Mouse (Mus musculus): Measurements from ENCODE around the gene Glis2. TPM values are rescaled to one million over a fixed set of nuclear protein-coding genes. Genes with fewer than 3 reads are reported as not detected.

Gene Glis2
- polyA plus RNA-seq, 1 experiment from 2014 or later = 22.2 TPM

GRCm38 (mm10) chr16:4585642-4586530 is 8.6 kb upstream of the Glis2 start:
- Histone ChIP-seq H3K9me3 (no peaks in the 10 kb centered on the region), H3K4me2 (peak overlapping the region; percentile 66), H3K4me1 (replicated peaks) (peaks cover 16% of the 10 kb centered on the region), H3K36me3 (peaks cover 6% of the 10 kb centered on the region), H3K4me3 (peak overlapping the region; percentile 50), H3K9ac (peak overlapping the region; percentile 70), H3K27me3 (no peaks in the 10 kb centered on the region), H3K27ac (replicated peaks) (peak overlapping the region; percentile 82)
- 10% methylated on average over 14 of the region's 14 CpGs for WGBS
- peak; percentile 54 for ATAC-seq (ENCODE audit: low read depth)

DNA sequence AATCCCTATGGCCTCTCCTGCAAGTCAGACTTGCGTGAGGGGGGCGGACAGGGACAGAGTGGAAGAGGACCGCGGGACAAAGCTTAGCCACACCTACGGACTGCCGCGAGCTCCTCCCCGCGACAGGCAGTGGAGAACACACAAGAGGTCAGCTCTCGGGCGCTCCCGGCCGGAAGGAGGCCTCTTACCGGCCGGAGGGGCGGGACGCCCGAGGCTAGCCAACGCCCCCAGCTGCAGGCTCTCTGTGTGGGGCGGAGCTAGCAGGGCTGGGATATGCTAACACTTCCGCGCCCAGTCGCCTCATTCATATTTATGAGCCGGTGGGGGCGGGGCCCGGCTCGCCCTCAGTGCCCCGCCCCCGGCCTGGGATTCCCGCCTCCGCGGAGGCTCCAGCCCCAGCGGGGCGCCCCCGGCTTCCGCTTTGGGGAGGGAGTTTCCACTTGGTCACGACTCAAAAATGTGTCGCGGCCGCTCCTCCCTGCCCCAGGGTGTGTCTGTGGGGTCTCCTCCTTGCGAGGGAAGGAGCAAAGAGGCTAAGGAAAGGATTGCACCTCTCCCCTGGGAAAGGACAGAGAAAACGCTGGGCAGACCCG is 7.9 kb upstream of the Glis2 start:
- H3K9ac ChIP-seq = peak overlapping the region; percentile 70
- peak overlapping the region; percentile 50 for H3K4me3 ChIP-seq
- H3K9me3 ChIP-seq = no peaks in the 10 kb centered on the region
- WGBS = under 1% methylated on average over 43 of the region's 43 CpGs
- peaks cover 16% of the 10 kb centered on the region for H3K4me1 ChIP-seq (replicated peaks)
- peak overlapping the region; percentile 82 for H3K27ac ChIP-seq (replicated peaks)
- peaks cover 9% of the 10 kb centered on the region for H3K36me3 ChIP-seq
- peak; percentile 97 for ATAC-seq (ENCODE audit: low read depth)
- no peaks in the 10 kb centered on the region for H3K27me3 ChIP-seq
- peak overlapping the region; percentile 66 for H3K4me2 ChIP-seq

- no peak overlapping the region for H3K9ac ChIP-seq
- peak overlapping the region; percentile 66 for H3K4me2 ChIP-seq
- 0 out of 2 replicates have a peak overlapping the region, but pooled peaks have one; percentile 50 for H3K4me3 ChIP-seq
- ATAC-seq (ENCODE audit: low read depth) = no peak
- no peaks in the 10 kb centered on the region for H3K27me3 ChIP-seq
- WGBS = 58% methylated on average over 5 of the region's 5 CpGs
- no peaks in the 10 kb centered on the region for H3K9me3 ChIP-seq
- H3K27ac ChIP-seq (replicated peaks) = peak overlapping the region; percentile 82
- peaks cover 9% of the 10 kb centered on the region for H3K36me3 ChIP-seq
- peaks cover 26% of the 10 kb centered on the region for H3K4me1 ChIP-seq (replicated peaks)
Measured at GRCm38 (mm10) chr16:4587516-4588210, 6.8 kb upstream of the Glis2 start.

DNA sequence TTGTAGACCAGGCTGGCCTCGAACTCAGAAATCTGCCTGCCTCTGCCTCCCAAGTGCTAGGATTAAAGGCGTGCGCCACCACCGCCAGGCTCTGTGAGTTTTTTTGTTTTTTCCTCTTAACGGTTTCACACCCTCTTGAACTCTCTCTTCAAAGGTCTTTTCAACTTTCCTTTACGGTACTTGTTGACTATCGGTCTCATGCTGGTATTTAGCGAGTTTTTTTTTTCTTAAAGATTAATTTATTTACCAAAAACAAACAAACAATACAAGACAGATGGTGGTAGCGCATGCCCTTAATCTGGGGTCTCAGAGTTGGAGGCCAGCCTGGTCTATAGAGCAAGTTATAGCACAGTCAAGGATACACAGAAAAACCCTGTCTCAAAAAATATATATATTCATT is 4.3 kb upstream of the Glis2 start:
- Histone ChIP-seq H3K4me3 (no peak overlapping the region), H3K9me3 (no peaks in the 10 kb centered on the region), H3K36me3 (peaks cover 9% of the 10 kb centered on the region), H3K4me1 (replicated peaks) (peaks cover 42% of the 10 kb centered on the region), H3K9ac (no peak overlapping the region), H3K27me3 (no peaks in the 10 kb centered on the region), H3K27ac (replicated peaks) (no peak overlapping the region), H3K4me2 (no peak overlapping the region)
- ATAC-seq (ENCODE audit: low read depth) = no peak
- WGBS = 96% methylated on average over 9 of the region's 9 CpGs

DNA sequence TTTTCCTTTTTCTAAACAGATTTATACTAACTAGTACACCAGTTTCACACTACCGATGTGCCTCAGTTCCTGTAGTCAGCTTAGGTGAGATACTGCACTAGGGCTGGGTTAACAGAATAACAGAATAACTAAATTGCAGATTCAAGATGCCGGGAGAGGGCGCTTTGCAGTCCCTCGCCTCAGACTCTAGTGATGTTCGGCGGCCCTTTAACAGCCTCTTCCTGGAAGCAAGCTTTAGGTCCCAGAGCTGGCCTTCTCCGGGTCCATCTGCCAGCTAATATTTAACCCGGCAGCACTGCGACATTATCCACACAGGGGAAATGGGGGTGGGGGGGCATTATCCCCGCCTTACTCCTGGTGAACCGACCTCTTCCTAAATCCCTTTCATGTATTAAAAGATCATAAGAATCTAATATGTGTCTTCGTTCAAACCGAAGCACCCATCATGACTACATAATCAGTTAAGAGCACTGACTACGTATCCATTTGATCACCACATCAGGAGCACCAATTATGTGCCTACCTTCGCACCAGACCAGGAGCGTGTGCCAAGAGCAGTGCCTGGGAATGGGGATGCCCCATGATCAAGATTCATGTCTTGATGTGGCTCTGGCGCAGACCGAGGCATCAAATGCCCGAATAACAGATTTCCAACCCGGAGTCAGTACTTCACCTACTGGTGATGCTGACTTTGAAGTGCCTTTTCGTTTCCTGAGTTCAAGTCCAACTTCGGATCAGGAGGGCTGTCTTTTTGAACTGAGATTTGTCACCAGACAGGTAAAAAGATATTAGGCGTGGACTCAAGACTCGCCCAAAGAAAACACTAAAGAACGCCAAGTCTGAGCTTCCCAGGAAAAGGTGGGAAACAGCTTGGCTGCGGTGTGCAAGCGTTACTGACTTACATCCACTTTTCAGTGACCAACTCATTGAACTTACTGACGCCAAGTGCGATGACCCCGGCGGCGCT is 1.3 kb upstream of the Glis2 start:
- Histone ChIP-seq H3K4me3 (peak overlapping the region; percentile 87), H3K4me1 (replicated peaks) (peaks cover 55% of the 10 kb centered on the region), H3K36me3 (peaks cover 9% of the 10 kb centered on the region), H3K9me3 (no peaks in the 10 kb centered on the region), H3K27ac (replicated peaks) (peak overlapping the region; percentile 97), H3K27me3 (no peaks in the 10 kb centered on the region), H3K9ac (peak overlapping the region; percentile 98), H3K4me2 (peak overlapping the region; percentile 97)
- ATAC-seq (ENCODE audit: low read depth) = no peak
- WGBS = 12% methylated on average over 32 of the region's 32 CpGs

DNA sequence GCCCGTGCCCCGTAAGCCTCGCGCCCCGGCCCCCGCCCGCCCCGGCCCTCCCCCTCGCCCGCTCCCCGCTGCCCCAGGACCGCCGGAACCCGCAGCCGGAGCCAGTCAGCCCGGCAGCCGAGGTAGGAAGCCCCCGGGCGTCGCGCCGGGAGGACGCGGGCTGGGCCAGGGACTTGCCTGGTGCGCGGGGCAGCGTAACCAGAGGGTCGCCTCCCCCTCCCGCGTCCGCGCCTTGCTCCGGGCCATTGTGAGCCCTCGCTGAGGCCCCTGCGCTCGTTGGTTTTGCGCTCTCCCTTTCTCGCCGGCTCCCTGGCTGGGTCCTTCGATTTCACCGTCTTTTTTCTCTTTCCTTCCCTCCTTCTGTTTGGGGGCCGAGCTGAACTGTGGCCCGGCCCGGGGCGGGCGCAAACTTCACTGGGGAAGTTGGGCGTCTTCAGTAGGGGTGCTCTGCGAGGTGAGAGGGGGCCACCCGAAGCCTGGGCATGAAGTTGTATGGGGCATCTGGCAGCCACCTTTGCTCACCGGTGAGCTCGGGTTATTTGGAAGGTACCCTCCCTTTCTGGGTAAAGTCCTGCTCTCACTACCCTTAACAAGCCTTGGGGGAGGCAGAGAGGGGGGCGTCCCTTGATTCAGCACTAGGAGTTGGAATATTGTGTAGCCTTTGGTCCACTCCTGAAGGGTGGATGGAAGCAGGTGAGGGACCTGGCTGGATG is 457 bp downstream of the Glis2 start:
- Histone ChIP-seq H3K9ac (peak overlapping the region; percentile 98), H3K36me3 (peaks cover 9% of the 10 kb centered on the region), H3K4me2 (peak overlapping the region; percentile 97), H3K27ac (replicated peaks) (peak overlapping the region; percentile 97), H3K4me1 (replicated peaks) (peaks cover 73% of the 10 kb centered on the region), H3K27me3 (no peaks in the 10 kb centered on the region), H3K4me3 (peak overlapping the region; percentile 87), H3K9me3 (no peaks in the 10 kb centered on the region)
- peak; percentile 52 for ATAC-seq (ENCODE audit: low read depth)
- WGBS = 1% methylated on average over 35 of the region's 52 CpGs

GRCm38 (mm10) chr16:4595527-4595963 is 1.0 kb downstream of the Glis2 start:
- H3K36me3 ChIP-seq = peaks cover 6% of the 10 kb centered on the region
- peak overlapping the region; percentile 98 for H3K9ac ChIP-seq
- H3K9me3 ChIP-seq = no peaks in the 10 kb centered on the region
- H3K4me1 ChIP-seq (replicated peaks) = peaks cover 79% of the 10 kb centered on the region
- ATAC-seq (ENCODE audit: low read depth) = peak; percentile 17
- 4% methylated on average over 5 of the region's 5 CpGs for WGBS
- H3K27ac ChIP-seq (replicated peaks) = peak overlapping the region; percentile 97
- peak overlapping the region; percentile 87 for H3K4me3 ChIP-seq
- H3K27me3 ChIP-seq = no peaks in the 10 kb centered on the region
- H3K4me2 ChIP-seq = peak overlapping the region; percentile 97

- Histone ChIP-seq H3K36me3 (no peaks in the 10 kb centered on the region), H3K4me1 (replicated peaks) (peaks cover 86% of the 10 kb centered on the region), H3K9me3 (no peaks in the 10 kb centered on the region), H3K9ac (peak overlapping the region; percentile 98), H3K27me3 (no peaks in the 10 kb centered on the region), H3K27ac (replicated peaks) (peak overlapping the region; percentile 97), H3K4me2 (peak overlapping the region; percentile 97), H3K4me3 (peak overlapping the region; percentile 87)
- ATAC-seq (ENCODE audit: low read depth) = 0 out of 2 replicates have a peak, but pooled peaks have one; percentile 12
- 4% methylated on average over 3 of the region's 3 CpGs for WGBS
Measured at GRCm38 (mm10) chr16:4596141-4596728, 1.7 kb downstream of the Glis2 start.

DNA sequence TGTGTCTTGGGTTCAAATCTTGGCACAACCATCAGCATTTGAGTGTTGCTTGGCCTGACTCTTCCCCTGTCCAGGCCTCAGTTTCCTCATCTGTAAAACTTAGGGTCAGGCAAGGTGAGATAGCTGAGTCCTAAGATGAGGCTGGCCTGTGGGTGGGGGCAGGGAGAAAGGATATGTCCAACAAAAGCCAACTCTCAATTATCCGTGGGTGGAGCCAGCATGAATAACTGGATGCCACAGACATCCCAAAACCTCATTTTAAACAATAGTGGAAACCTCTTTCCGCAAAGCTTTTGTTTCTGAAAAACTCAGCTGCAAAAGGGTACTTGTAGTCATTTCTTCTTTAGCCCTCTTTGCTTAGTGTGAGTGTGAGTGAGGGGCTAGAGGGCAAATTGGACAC is 2.3 kb downstream of the Glis2 start:
- Histone ChIP-seq H3K27ac (replicated peaks) (peak overlapping the region; percentile 97), H3K4me3 (peak overlapping the region; percentile 87), H3K36me3 (no peaks in the 10 kb centered on the region), H3K4me1 (replicated peaks) (peaks cover 89% of the 10 kb centered on the region), H3K9ac (peak overlapping the region; percentile 98), H3K4me2 (peak overlapping the region; percentile 97), H3K27me3 (no peaks in the 10 kb centered on the region), H3K9me3 (no peaks in the 10 kb centered on the region)
- 23% methylated on average over 2 of the region's 2 CpGs for WGBS
- no peak for ATAC-seq (ENCODE audit: low read depth)

- Histone ChIP-seq H3K4me3 (peak overlapping the region; percentile 87), H3K36me3 (no peaks in the 10 kb centered on the region), H3K27me3 (no peaks in the 10 kb centered on the region), H3K9me3 (no peaks in the 10 kb centered on the region), H3K4me2 (peak overlapping the region; percentile 97), H3K9ac (peak overlapping the region; percentile 98), H3K4me1 (replicated peaks) (peaks cover 89% of the 10 kb centered on the region), H3K27ac (replicated peaks) (peak overlapping the region; percentile 97)
- ATAC-seq (ENCODE audit: low read depth) = no peak
- WGBS = 39% methylated on average over 7 of the region's 7 CpGs
Measured at GRCm38 (mm10) chr16:4597296-4597695, 2.8 kb downstream of the Glis2 start.
